Mouse (Mus musculus) lung, postnatal 0 days (tissue): ENCODE results near the gene Rab6a. TPM values are rescaled to one million over a fixed set of nuclear protein-coding genes. Genes with fewer than 3 reads are reported as not detected.
A peak's percentile ranks its signal among the peaks of the same experiment; 100 is the strongest.

Experiments used
- ATAC-seq: fragments of 200-750 bp; cut with Nextera tagmentation; 2 replicates; pipeline ENCODE4 v1.8.0; 2017; ENCODE audit warnings: moderate library complexity
- DNase-seq: peaks from one replicate; pipeline ENCODE4 v3.0.0-alpha.2; 2016; ENCODE audit warnings: low spot score
- H3K27ac ChIP-seq: fragments of 300-500 bp; sonication (generic); 2 replicates; pipeline ENCODE4 v1.5.1; 2014; ENCODE audit warnings: antibody characterized with exemption, mild to moderate bottlenecking, low read length, mixed read lengths
- H3K27me3 ChIP-seq: fragments of 300-500 bp; sonication (generic); replicated peaks from 2 replicates; pipeline ENCODE4 v1.6.1; 2014; ENCODE audit warnings: low read length, mixed read lengths; ENCODE audit not compliant: insufficient read depth
- H3K36me3 ChIP-seq: fragments of 300-500 bp; sonication (generic); 2 replicates; pipeline ENCODE4 v1.6.1; 2014; ENCODE audit warnings: low read length, mixed read lengths; ENCODE audit not compliant: insufficient read depth
- H3K4me1 ChIP-seq: fragments of 300-500 bp; sonication (generic); 2 replicates; pipeline ENCODE4 v1.6.1; 2014; ENCODE audit warnings: antibody characterized with exemption, low read depth, low read length, mixed read lengths; ENCODE audit not compliant: insufficient read depth
- H3K4me2 ChIP-seq: fragments of 300-500 bp; sonication (generic); replicated peaks from 2 replicates; pipeline ENCODE4 v1.6.1; 2014; ENCODE audit warnings: low read depth, mild to moderate bottlenecking, low read length, moderate library complexity, mixed read lengths
- H3K4me3 ChIP-seq: fragments of 300-500 bp; sonication (generic); 2 replicates; pipeline ENCODE4 v1.5.1; 2014; ENCODE audit warnings: low read depth, low read length
- H3K9ac ChIP-seq: fragments of 300-500 bp; sonication (generic); replicated peaks from 2 replicates; pipeline ENCODE4 v1.6.1; 2014; ENCODE audit warnings: low read depth, mild to moderate bottlenecking
- H3K9me3 ChIP-seq: fragments of 300-500 bp; sonication (generic); 2 replicates; pipeline ENCODE4 v1.6.1; 2016; ENCODE audit warnings: low read length, mixed read lengths
- CTCF ChIP-seq: IDR thresholded peaks from 2 replicates; pipeline ENCODE4 v1.5.1; 2016; ENCODE audit warnings: antibody characterized with exemption, mild to moderate bottlenecking
- EP300 ChIP-seq: IDR thresholded peaks from 2 replicates; pipeline ENCODE4 v1.6.1; 2016; ENCODE audit warnings: antibody characterized with exemption, mild to moderate bottlenecking, control low read depth
- WGBS: fragments of 180-500 bp; shearing (Covaris S2); extraction: QIAGEN DNeasy Blood & Tissue Kit; methylation state at CpG from one replicate; pipeline ENCODE4 v1.1.7; 2014; 5-methylcytosine and 5-hydroxymethylcytosine counted together
- polyA plus RNA-seq: library from polyadenylated mRNA; unstranded; fragments of >200 nt; fragmentation: Nextera tagmentation; extraction: Ambion mirVana; gene quantifications from 2 replicates; pipeline ENCODE4 v1.2.1, GENCODE M21; 2015

Gene Rab6a
- polyA plus RNA-seq, 1 experiment from 2014 or later, result 76.8 TPM

DNA sequence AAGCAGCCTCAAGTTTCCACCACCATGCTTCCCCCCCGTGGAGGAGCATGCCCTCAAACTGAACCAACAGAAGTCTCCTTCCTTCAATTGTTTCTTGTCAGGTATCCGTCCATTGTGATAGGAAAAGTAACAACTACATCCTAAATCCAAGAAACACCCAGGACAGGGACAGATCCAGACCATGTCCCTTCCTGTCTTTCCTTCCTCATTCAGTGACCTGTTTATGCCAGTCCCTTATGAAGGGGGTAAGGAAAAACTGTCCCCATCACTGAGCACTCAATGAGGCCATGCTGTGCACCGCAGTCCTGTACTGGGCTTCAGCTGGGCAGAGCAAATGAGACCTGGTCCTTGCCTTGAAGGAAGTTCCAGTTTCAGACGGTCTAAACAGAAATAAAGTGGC lies 41.9 kb downstream of the Rab6a start:
- H3K27ac ChIP-seq, result peak overlapping the region; percentile 66

DNA sequence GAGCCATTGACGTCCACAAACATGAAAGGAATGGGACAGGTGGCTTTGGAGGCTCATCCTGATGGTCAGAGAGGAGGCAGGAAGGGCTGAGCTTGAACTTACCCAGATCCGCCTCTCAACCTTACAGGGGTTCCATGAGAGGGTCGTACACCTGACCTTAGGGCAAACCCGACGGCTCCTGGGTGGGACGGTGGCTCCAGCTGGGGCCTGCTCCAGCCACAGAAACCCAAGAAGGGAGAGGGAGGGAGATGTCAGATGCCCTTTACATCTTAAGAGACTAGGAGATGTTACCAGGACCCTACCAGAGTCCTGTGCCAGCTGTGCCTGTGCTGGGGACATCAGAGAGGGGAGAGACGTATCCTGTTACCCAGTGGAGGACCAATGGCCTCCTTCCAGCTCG lies 42.6 kb downstream of the Rab6a start:
- TF ChIP-seq EP300 (no peak), CTCF (no peak)
- Histone ChIP-seq H3K4me1 (0 out of 2 replicates have a peak, but pooled peaks cover 3% of the 10 kb centered on the region), H3K4me3 (no peak overlapping the region), H3K36me3 (no peaks in the 10 kb centered on the region), H3K27ac (peak overlapping the region; percentile 66; the same call in 1 of the 2 replicates), H3K27me3 (no peaks in the 10 kb centered on the region), H3K9ac (no peak overlapping the region), H3K4me2 (no peak overlapping the region), H3K9me3 (no peaks in the 10 kb centered on the region)
- WGBS, result 68% methylated on average over 8 of the region's 8 CpGs
- DNase-seq (no peak), ATAC-seq (no peak)

More for the DNA sequence above, 41.9 kb downstream of the Rab6a start:
- no peaks in the 10 kb centered on the region for H3K9me3 ChIP-seq
- no peak overlapping the region for H3K4me2 ChIP-seq
- 0 out of 2 replicates have a peak, but pooled peaks cover 3% of the 10 kb centered on the region for H3K4me1 ChIP-seq
- H3K27me3 ChIP-seq, result no peaks in the 10 kb centered on the region
- no peak for DNase-seq
- TF ChIP-seq CTCF (no peak), EP300 (0 out of 2 replicates have a peak, but pooled peaks have one; percentile 43)
- no peak overlapping the region for H3K4me3 ChIP-seq
- no peak overlapping the region for H3K9ac ChIP-seq
- no peaks in the 10 kb centered on the region for H3K36me3 ChIP-seq
- ATAC-seq, result peak; percentile 67
- 60% methylated on average over 4 of the region's 4 CpGs for WGBS

DNA sequence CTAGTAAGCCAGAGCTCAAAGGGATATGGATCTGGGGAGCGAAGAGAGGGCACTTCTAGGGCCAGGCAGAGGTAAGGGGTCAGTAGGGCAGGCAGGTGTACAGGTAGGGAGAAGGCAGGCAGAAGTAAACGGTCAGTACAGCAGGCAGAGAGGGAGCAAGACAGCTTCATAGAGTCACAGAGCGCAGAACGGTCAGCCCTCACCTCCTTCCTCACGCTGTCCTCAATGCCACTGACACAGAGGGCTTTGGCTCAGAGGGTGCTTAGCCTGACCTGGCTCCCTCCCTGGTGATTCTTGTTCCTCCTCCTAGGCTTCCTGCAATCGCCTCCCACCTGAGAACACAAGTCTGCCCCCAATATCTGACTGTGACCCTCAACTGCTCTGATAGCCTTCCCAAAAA lies 43.2 kb downstream of the Rab6a start:
- Histone ChIP-seq H3K9ac (no peak overlapping the region), H3K4me1 (0 out of 2 replicates have a peak, but pooled peaks cover 3% of the 10 kb centered on the region), H3K36me3 (no peaks in the 10 kb centered on the region), H3K4me2 (no peak overlapping the region), H3K27ac (no peak overlapping the region), H3K9me3 (no peaks in the 10 kb centered on the region), H3K4me3 (no peak overlapping the region), H3K27me3 (no peaks in the 10 kb centered on the region)
- no peak for ATAC-seq
- TF ChIP-seq CTCF (no peak), EP300 (no peak)
- no peak for DNase-seq
- WGBS, result 72% methylated on average over 3 of the region's 6 CpGs

DNA sequence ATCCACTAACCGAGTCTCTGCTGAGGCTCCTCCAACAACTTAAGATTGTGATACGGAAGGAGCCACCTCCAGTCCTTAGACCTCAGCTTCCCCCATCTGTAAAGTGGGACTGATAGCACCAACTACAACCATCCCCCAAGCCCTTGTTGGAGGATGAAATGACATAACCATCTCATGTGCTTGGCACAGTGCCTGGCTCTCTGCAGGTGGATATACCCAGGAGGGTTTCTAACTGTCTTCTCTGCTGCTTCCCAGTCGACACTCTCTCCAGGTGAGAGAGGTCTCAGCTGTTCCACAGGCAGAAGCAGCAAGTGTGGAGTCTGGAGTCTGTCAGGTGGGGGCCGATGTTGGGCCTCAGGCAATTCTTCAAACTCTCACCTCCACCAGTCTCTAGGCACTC lies 43.8 kb downstream of the Rab6a start:
- no peaks in the 10 kb centered on the region for H3K36me3 ChIP-seq
- H3K9me3 ChIP-seq, result no peaks in the 10 kb centered on the region
- no peak overlapping the region for H3K9ac ChIP-seq
- ATAC-seq (no peak), DNase-seq (no peak)
- H3K4me2 ChIP-seq, result no peak overlapping the region
- no peak overlapping the region for H3K27ac ChIP-seq
- 51% methylated on average over 4 of the region's 4 CpGs for WGBS
- H3K27me3 ChIP-seq, result no peaks in the 10 kb centered on the region
- no peak overlapping the region for H3K4me3 ChIP-seq
- no peak for TF ChIP-seq CTCF
- TF ChIP-seq EP300, result no peak
- 0 out of 2 replicates have a peak, but pooled peaks cover 3% of the 10 kb centered on the region for H3K4me1 ChIP-seq

DNA sequence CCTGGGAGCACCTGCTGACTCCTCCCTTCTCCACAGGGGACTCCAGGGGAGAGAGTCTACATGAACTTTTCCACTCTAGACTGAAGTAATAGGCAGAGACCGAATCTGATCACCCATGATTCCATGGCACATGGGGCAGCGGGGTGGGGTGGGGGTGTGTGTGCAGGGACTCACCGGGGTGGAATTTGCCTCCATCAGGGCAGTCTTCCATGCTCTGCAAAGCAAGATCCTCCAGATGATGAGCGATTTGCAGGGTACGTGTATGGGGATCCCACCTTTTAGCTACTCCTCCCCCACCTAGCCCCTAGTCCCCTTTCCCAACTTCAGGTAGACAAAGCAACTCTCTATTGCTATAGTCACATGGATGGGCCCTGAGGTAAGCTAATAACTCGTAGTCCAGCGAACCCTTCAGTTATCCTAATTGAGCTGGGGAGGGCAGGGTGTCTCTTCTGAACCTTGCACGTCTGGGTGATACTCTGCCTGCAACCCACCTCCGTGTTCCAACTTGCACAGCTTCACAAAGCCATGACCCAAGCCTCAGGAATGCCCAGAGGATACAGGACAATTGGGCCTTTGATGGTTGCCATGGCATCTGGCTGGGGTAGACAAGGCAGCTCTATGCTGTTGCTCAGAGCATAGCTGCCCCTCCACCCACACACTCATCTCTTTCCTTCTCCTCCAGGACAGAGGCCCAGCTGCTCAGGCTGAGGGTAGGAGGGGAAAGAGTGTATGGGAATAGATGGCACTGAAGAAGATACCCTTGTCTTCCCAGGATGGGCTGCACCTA lies 46.5 kb downstream of the Rab6a start:
- Histone ChIP-seq H3K4me2 (no peak overlapping the region), H3K9me3 (no peaks in the 10 kb centered on the region), H3K36me3 (no peaks in the 10 kb centered on the region), H3K27ac (no peak overlapping the region), H3K9ac (no peak overlapping the region), H3K27me3 (no peaks in the 10 kb centered on the region), H3K4me1 (0 out of 2 replicates have a peak, but pooled peaks cover 3% of the 10 kb centered on the region), H3K4me3 (no peak overlapping the region)
- DNase-seq (no peak), ATAC-seq (no peak)
- TF ChIP-seq CTCF (no peak), EP300 (no peak)
- 78% methylated on average over 9 of the region's 9 CpGs for whole genome bisulfite sequencing

DNA sequence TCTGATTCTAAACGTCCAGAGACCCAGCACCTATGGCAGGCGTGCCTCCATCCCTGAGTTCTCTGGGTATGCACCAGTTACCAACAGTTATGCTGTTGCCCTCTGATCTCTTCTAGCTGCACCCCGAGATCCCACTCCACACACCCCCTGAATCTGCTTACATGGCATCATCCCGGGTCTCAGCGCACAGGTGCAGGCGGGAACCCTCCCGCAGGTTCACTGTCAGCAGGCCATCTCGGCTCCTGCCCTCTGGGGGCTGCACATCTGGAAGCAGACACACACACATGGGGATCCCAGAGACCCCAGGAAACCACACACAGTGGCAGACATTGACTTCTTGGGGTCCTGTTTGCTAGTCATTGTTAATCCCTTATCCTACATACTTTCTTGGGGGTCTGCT lies 47.2 kb downstream of the Rab6a start:
- no peaks in the 10 kb centered on the region for H3K36me3 ChIP-seq
- WGBS, result 86% methylated on average over 8 of the region's 8 CpGs
- no peak overlapping the region for H3K9ac ChIP-seq
- H3K4me3 ChIP-seq, result no peak overlapping the region
- TF ChIP-seq EP300, result no peak
- TF ChIP-seq CTCF, result no peak
- H3K4me2 ChIP-seq, result no peak overlapping the region
- no peak for ATAC-seq
- H3K9me3 ChIP-seq, result no peaks in the 10 kb centered on the region
- H3K4me1 ChIP-seq, result 0 out of 2 replicates have a peak, but pooled peaks cover 3% of the 10 kb centered on the region
- H3K27ac ChIP-seq, result no peak overlapping the region
- no peak for DNase-seq
- no peaks in the 10 kb centered on the region for H3K27me3 ChIP-seq
